Mouse (Mus musculus) spleen, embryonic (tissue): ENCODE measurements at regions not wholly inside any gene's neighbourhood (a gene's known extent, or its start where the extent isn't known, plus 50 kb on each side); places are given as distances from the start of the nearest gene placed in this dataset.
"Not testable (repeated sequence)": the region's sequence is repeated elsewhere in the genome, so short reads cannot be mapped to it uniquely, and the experiment has no call there.

Experiments
- CTCF ChIA-PET: fragments of 350-600 bp; sonication (Branson Sonifier 250); formaldehyde crosslinking; loops from one replicate; lab custom pipeline; 2022; lab: Charles Lee

GRCm38 (mm10) chr11:22420003-22420723 lies 78.1 kb upstream of the Ehbp1 start:
- CTCF ChIA-PET = no interaction called here

GRCm38 (mm10) chr11:22421762-22422161 lies 79.7 kb upstream of the Ehbp1 start:
- CTCF ChIA-PET = no interaction called here

- CTCF ChIA-PET = interaction anchor here (0.6 kb wide), 1 partner anchor 497 kb away, joined by 4 read pairs; no protein-coding TSS in a partner anchor
These were observed 74.6 kb upstream of the Tmem17 start for GRCm38 (mm10) chr11:22437140-22437850.

- CTCF ChIA-PET = no interaction called here
These were observed 74.1 kb upstream of the Tmem17 start for GRCm38 (mm10) chr11:22437851-22438215.

GRCm38 (mm10) chr11:22438441-22439066 lies 73.3 kb upstream of the Tmem17 start:
- CTCF ChIA-PET = no interaction called here

GRCm38 (mm10) chr11:22440521-22440920 lies 71.4 kb upstream of the Tmem17 start:
- CTCF ChIA-PET = no interaction called here

GRCm38 (mm10) chr11:22453161-22453560 lies 58.7 kb upstream of the Tmem17 start:
- CTCF ChIA-PET = no interaction called here

- CTCF ChIA-PET = no interaction called here
These were observed 55.6 kb upstream of the Tmem17 start for GRCm38 (mm10) chr11:22456286-22456685.

GRCm38 (mm10) chr11:22457220-22457619 lies 54.7 kb upstream of the Tmem17 start:
- CTCF ChIA-PET = no interaction called here

GRCm38 (mm10) chr11:22458951-22459703 lies 52.8 kb upstream of the Tmem17 start:
- CTCF ChIA-PET = no interaction called here

- CTCF ChIA-PET = not testable (repeated sequence)
These were observed 50.7 kb upstream of the Tmem17 start for GRCm38 (mm10) chr11:22461019-22461735.
